In genomic region chr15:93104936-93105335, GRCm38 (mm10) we compare ENCODE assay signal across 27 mouse cellular contexts.
A peak's percentile ranks its signal among the peaks of the same experiment; 100 is the strongest.
DNase-seq lines count a peak whose midpoint lies in the region; ATAC-seq and TF ChIP-seq lines count a peak whose summit lies in the region.
"Had no signal": no experiment of that assay in that cellular context is flagged by ENCODE, and none has a peak within 500 bp of the region (broad histone marks: within the 10 kb centered on the region; RNA-seq: fewer than 3 reads in every experiment).

No protein-coding gene starts in this region.

- no peaks in the 10 kb centered on the region for H3K9me3 ChIP-seq in limb, embryonic 10.5 days (replicated peaks)
- no peaks in the 10 kb centered on the region for H3K9me3 ChIP-seq in limb, embryonic 14.5 days (ENCODE audit: control insufficient read depth, low read length)
- H3K9me3 ChIP-seq in hindbrain, embryonic 12.5 days (replicated peaks): no peaks in the 10 kb centered on the region
- H3K9me3 ChIP-seq: embryonic facial prominence, embryonic 15.5 days; heart, embryonic 10.5 days; heart, embryonic 13.5 days; hindbrain, embryonic 13.5 days had no signal

- H3K27me3 ChIP-seq in limb, embryonic 10.5 days (ENCODE audit: low read depth, poor library complexity, severe bottlenecking): no peaks in the 10 kb centered on the region
- no peaks in the 10 kb centered on the region for H3K27me3 ChIP-seq in limb, embryonic 14.5 days (ENCODE audit: control insufficient read depth, insufficient read depth, low read length)
- H3K27me3 ChIP-seq in hindbrain, embryonic 12.5 days: no peaks in the 10 kb centered on the region
- H3K27me3 ChIP-seq: CH12.LX; embryonic facial prominence, embryonic 15.5 days; heart, embryonic 13.5 days; hindbrain, embryonic 13.5 days had no signal

- no peak overlapping the region for H3K4me3 ChIP-seq in limb, embryonic 10.5 days
- no peak overlapping the region for H3K4me3 ChIP-seq in limb, embryonic 14.5 days (replicated peaks; ENCODE audit: low read length)
- H3K4me3 ChIP-seq in hindbrain, embryonic 12.5 days: no peak overlapping the region
- H3K4me3 ChIP-seq: embryonic facial prominence, embryonic 15.5 days; heart, adult 2 months; heart, embryonic 10.5 days; heart, embryonic 13.5 days; hindbrain, embryonic 13.5 days had no signal

- peak; percentile 41; the same call in 1 of the 2 replicates for ATAC-seq in limb, embryonic 14.5 days (ENCODE audit: low FRiP score, low read depth)
- ATAC-seq in hindbrain, embryonic 12.5 days (ENCODE audit: low FRiP score): no peak
- ATAC-seq: forebrain, embryonic 14.5 days; forebrain, postnatal 0 days; hindbrain, postnatal 0 days; inflammation-experienced regulatory T-cells, adult 6 months; intestine, embryonic 16.5 days; Patski had no signal

- no peaks in the 10 kb centered on the region for H3K36me3 ChIP-seq in limb, embryonic 10.5 days
- H3K36me3 ChIP-seq in limb, embryonic 14.5 days (ENCODE audit: control insufficient read depth, insufficient read depth, low read length): no peaks in the 10 kb centered on the region
- H3K36me3 ChIP-seq in hindbrain, embryonic 12.5 days: no peaks in the 10 kb centered on the region
- H3K36me3 ChIP-seq: embryonic facial prominence, embryonic 15.5 days; G1E; heart, embryonic 10.5 days; heart, embryonic 13.5 days; hindbrain, embryonic 13.5 days had no signal

- WGBS in limb, embryonic 10.5 days: 40% methylated on average over 4 of the region's 4 CpGs
- 35% methylated on average over 4 of the region's 4 CpGs for WGBS in limb, embryonic 14.5 days
- 73% methylated on average over 4 of the region's 4 CpGs for WGBS in hindbrain, embryonic 12.5 days

- peak overlapping the region; percentile 62; the same call in 1 of the 2 replicates for H3K27ac ChIP-seq in limb, embryonic 10.5 days
- no peak overlapping the region for H3K27ac ChIP-seq in limb, embryonic 14.5 days (replicated peaks; ENCODE audit: low read depth, low read length)
- no peak overlapping the region for H3K27ac ChIP-seq in hindbrain, embryonic 12.5 days
- H3K27ac ChIP-seq: embryonic facial prominence, embryonic 15.5 days; heart, adult 2 months; heart, embryonic 10.5 days; heart, embryonic 13.5 days; hindbrain, embryonic 13.5 days; hindbrain, postnatal 0 days had no signal

- TF ChIP-seq POLR2A in limb, embryonic 14.5 days (IDR thresholded peaks at IDR 0.05; ENCODE audit: borderline replicate concordance, extremely low read depth, insufficient read depth, insufficient read length): no peak

- peaks cover 31% of the 10 kb centered on the region for H3K4me1 ChIP-seq in limb, embryonic 10.5 days
- H3K4me1 ChIP-seq in limb, embryonic 14.5 days (ENCODE audit: control insufficient read depth, insufficient read depth, low read length): 0 out of 2 replicates have a peak, but pooled peaks cover 4% of the 10 kb centered on the region
- no peaks in the 10 kb centered on the region for H3K4me1 ChIP-seq in hindbrain, embryonic 12.5 days
- H3K4me1 ChIP-seq: embryonic facial prominence, embryonic 15.5 days; heart, embryonic 10.5 days; heart, embryonic 13.5 days; hindbrain, embryonic 13.5 days had no signal

- no peak overlapping the region for H3K4me2 ChIP-seq in limb, embryonic 14.5 days (replicated peaks; ENCODE audit: low read depth, low read length, severe bottlenecking)
- no peak overlapping the region for H3K4me2 ChIP-seq in hindbrain, embryonic 12.5 days (replicated peaks)
- H3K4me2 ChIP-seq: embryonic facial prominence, embryonic 15.5 days; heart, embryonic 13.5 days; hindbrain, embryonic 13.5 days had no signal

- no peak overlapping the region for H3K9ac ChIP-seq in limb, embryonic 14.5 days (ENCODE audit: low read depth, low read length, severe bottlenecking)
- no peak overlapping the region for H3K9ac ChIP-seq in hindbrain, embryonic 12.5 days
- H3K9ac ChIP-seq: embryonic facial prominence, embryonic 15.5 days; forebrain, postnatal 0 days; heart, embryonic 13.5 days; hindbrain, embryonic 13.5 days had no signal

- DNase-seq in heart, adult 11 months: peak; percentile 15
- no peak for DNase-seq in heart, postnatal 4 days
- no peak for DNase-seq in limb, embryonic 10.5 days (ENCODE audit: low spot score)
- peak; percentile 34 for DNase-seq in limb, embryonic 14.5 days (ENCODE audit: low spot score)
- no peak for DNase-seq in right cerebral cortex, postnatal 36 days (ENCODE audit: low spot score in 2 of 2)
- DNase-seq: adrenal gland, postnatal 10 days; adrenal gland, postnatal 36 days; B cell, adult 2 months; cerebellum, adult 18-20 months; cerebellum, adult 9-10 months; cerebellum, postnatal 14 days; forebrain, postnatal 0 days; gastrocnemius, postnatal 25 days; heart, adult 2 months; heart, postnatal 14 days had no signal

Comparison
In these comparisons a context has a peak if more than half of its experiments do, and no peak if none do; other contexts are left out.
1. DNase-seq: peak in heart, adult 11 months (single experiment) and limb, embryonic 14.5 days (single experiment); none in heart, postnatal 4 days (single experiment), limb, embryonic 10.5 days (single experiment) and right cerebral cortex, postnatal 36 days (0 of 2).